Mouse (Mus musculus): ENCODE data around the gene Myo10. TPM values are rescaled to one million over a fixed set of nuclear protein-coding genes. Genes with fewer than 3 reads are reported as not detected.

Gene Myo10
- total and polyA plus RNA-seq, 2 experiments from 2014 or later, result 29.2 to 30.0 TPM

GRCm38 (mm10) chr15:25582055-25582454, 40.3 kb upstream of the Myo10 start:
- Histone ChIP-seq H3K4me1 (ENCODE audit: insufficient read depth, low read length) (no peaks in the 10 kb centered on the region), H3K27me3 (ENCODE audit: insufficient read depth, low read length) (no peaks in the 10 kb centered on the region), H3K4me2 (ENCODE audit: low read depth, low read length) (no peak overlapping the region), H3K9ac (replicated peaks; ENCODE audit: low read length) (no peak overlapping the region), H3K36me3 (ENCODE audit: insufficient read depth, low read length) (no peaks in the 10 kb centered on the region), H3K9me3 (ENCODE audit: low read length) (no peaks in the 10 kb centered on the region), H3K4me3 (ENCODE audit: low read length) (no peak overlapping the region), H3K27ac (no peak overlapping the region)
- WGBS, result 70% methylated on average over 6 of the region's 6 CpGs
- ATAC-seq (no peak), DNase-seq (ENCODE audit: low spot score) (no peak)
- no peak for TF ChIP-seq CTCF (IDR thresholded peaks at IDR 0.05; ENCODE audit: low read depth)

GRCm38 (mm10) chr15:25583361-25583760, 39.0 kb upstream of the Myo10 start:
- H3K9ac ChIP-seq (replicated peaks; ENCODE audit: low read length), result no peak overlapping the region
- H3K4me1 ChIP-seq (ENCODE audit: insufficient read depth, low read length), result no peaks in the 10 kb centered on the region; the same call in 1 of the 2 replicates
- no peak overlapping the region for H3K27ac ChIP-seq
- no peaks in the 10 kb centered on the region for H3K27me3 ChIP-seq (ENCODE audit: insufficient read depth, low read length)
- no peak overlapping the region for H3K4me2 ChIP-seq (ENCODE audit: low read depth, low read length)
- DNase-seq (ENCODE audit: low spot score) (no peak), ATAC-seq (no peak)
- 92% methylated on average over 8 of the region's 8 CpGs for WGBS
- no peaks in the 10 kb centered on the region for H3K36me3 ChIP-seq (ENCODE audit: insufficient read depth, low read length)
- no peaks in the 10 kb centered on the region for H3K9me3 ChIP-seq (ENCODE audit: low read length)
- H3K4me3 ChIP-seq (ENCODE audit: low read length), result no peak overlapping the region
- TF ChIP-seq CTCF (IDR thresholded peaks at IDR 0.05; ENCODE audit: low read depth), result no peak

- H3K27me3 ChIP-seq (ENCODE audit: insufficient read depth, low read length), result no peaks in the 10 kb centered on the region
- no peak for TF ChIP-seq CTCF (IDR thresholded peaks at IDR 0.05; ENCODE audit: low read depth)
- H3K4me3 ChIP-seq (ENCODE audit: low read length), result no peak overlapping the region
- WGBS, result 75% methylated on average over 3 of the region's 3 CpGs
- no peak overlapping the region for H3K27ac ChIP-seq
- DNase-seq (ENCODE audit: low spot score) (no peak), ATAC-seq (no peak)
- H3K36me3 ChIP-seq (ENCODE audit: insufficient read depth, low read length), result no peaks in the 10 kb centered on the region
- no peaks in the 10 kb centered on the region for H3K9me3 ChIP-seq (ENCODE audit: low read length)
- H3K9ac ChIP-seq (replicated peaks; ENCODE audit: low read length), result no peak overlapping the region
- H3K4me1 ChIP-seq (ENCODE audit: insufficient read depth, low read length), result no peaks in the 10 kb centered on the region; the same call in 1 of the 2 replicates
- no peak overlapping the region for H3K4me2 ChIP-seq (ENCODE audit: low read depth, low read length)
Observed at GRCm38 (mm10) chr15:25586828-25587227, 35.5 kb upstream of the Myo10 start.

- ATAC-seq, result no peak
- whole genome bisulfite sequencing, result 77% methylated on average over 8 of the region's 8 CpGs
Observed at GRCm38 (mm10) chr15:25587943-25588342, 34.4 kb upstream of the Myo10 start.

GRCm38 (mm10) chr15:25589318-25589902, 32.9 kb upstream of the Myo10 start:
- no peak for ATAC-seq
- no peak overlapping the region for H3K27ac ChIP-seq
- H3K9ac ChIP-seq (replicated peaks; ENCODE audit: low read length), result no peak overlapping the region
- H3K4me1 ChIP-seq (ENCODE audit: insufficient read depth, low read length), result no peaks in the 10 kb centered on the region; the same call in 1 of the 2 replicates
- H3K36me3 ChIP-seq (ENCODE audit: insufficient read depth, low read length), result no peaks in the 10 kb centered on the region
- WGBS, result 79% methylated on average over 11 of the region's 11 CpGs
- H3K4me2 ChIP-seq (ENCODE audit: low read depth, low read length), result no peak overlapping the region
- no peak for DNase-seq (ENCODE audit: low spot score)
- no peaks in the 10 kb centered on the region for H3K9me3 ChIP-seq (ENCODE audit: low read length)
- H3K4me3 ChIP-seq (ENCODE audit: low read length), result no peak overlapping the region
- no peaks in the 10 kb centered on the region for H3K27me3 ChIP-seq (ENCODE audit: insufficient read depth, low read length)
- TF ChIP-seq CTCF (IDR thresholded peaks at IDR 0.05; ENCODE audit: low read depth), result no peak

More at GRCm38 (mm10) chr15:25587943-25588342, 34.4 kb upstream of the Myo10 start:
- Histone ChIP-seq H3K9me3 (ENCODE audit: low read length) (no peaks in the 10 kb centered on the region), H3K36me3 (ENCODE audit: insufficient read depth, low read length) (no peaks in the 10 kb centered on the region), H3K4me3 (ENCODE audit: low read length) (no peak overlapping the region), H3K9ac (replicated peaks; ENCODE audit: low read length) (no peak overlapping the region), H3K27me3 (ENCODE audit: insufficient read depth, low read length) (no peaks in the 10 kb centered on the region), H3K4me1 (ENCODE audit: insufficient read depth, low read length) (no peaks in the 10 kb centered on the region; the same call in 1 of the 2 replicates), H3K4me2 (ENCODE audit: low read depth, low read length) (no peak overlapping the region), H3K27ac (no peak overlapping the region)
- no peak for TF ChIP-seq CTCF (IDR thresholded peaks at IDR 0.05; ENCODE audit: low read depth)
- DNase-seq (ENCODE audit: low spot score), result no peak

GRCm38 (mm10) chr15:25589916-25590315, 32.4 kb upstream of the Myo10 start:
- no peak for DNase-seq (ENCODE audit: low spot score)
- no peak for TF ChIP-seq CTCF (IDR thresholded peaks at IDR 0.05; ENCODE audit: low read depth)
- Histone ChIP-seq H3K4me3 (ENCODE audit: low read length) (no peak overlapping the region), H3K4me2 (ENCODE audit: low read depth, low read length) (no peak overlapping the region), H3K9ac (replicated peaks; ENCODE audit: low read length) (no peak overlapping the region), H3K9me3 (ENCODE audit: low read length) (no peaks in the 10 kb centered on the region), H3K27ac (no peak overlapping the region), H3K4me1 (ENCODE audit: insufficient read depth, low read length) (no peaks in the 10 kb centered on the region; the same call in 1 of the 2 replicates), H3K27me3 (ENCODE audit: insufficient read depth, low read length) (no peaks in the 10 kb centered on the region), H3K36me3 (ENCODE audit: insufficient read depth, low read length) (no peaks in the 10 kb centered on the region)
- no peak for ATAC-seq
- 78% methylated on average over 5 of the region's 5 CpGs for WGBS

GRCm38 (mm10) chr15:25590891-25591290, 31.4 kb upstream of the Myo10 start:
- DNase-seq (ENCODE audit: low spot score) (no peak), ATAC-seq (no peak)
- H3K4me1 ChIP-seq (ENCODE audit: insufficient read depth, low read length), result no peaks in the 10 kb centered on the region; the same call in 1 of the 2 replicates
- H3K27ac ChIP-seq, result no peak overlapping the region
- no peak overlapping the region for H3K4me2 ChIP-seq (ENCODE audit: low read depth, low read length)
- H3K27me3 ChIP-seq (ENCODE audit: insufficient read depth, low read length), result no peaks in the 10 kb centered on the region
- no peak overlapping the region for H3K9ac ChIP-seq (replicated peaks; ENCODE audit: low read length)
- H3K9me3 ChIP-seq (ENCODE audit: low read length), result no peaks in the 10 kb centered on the region
- TF ChIP-seq CTCF (IDR thresholded peaks at IDR 0.05; ENCODE audit: low read depth), result no peak
- no peaks in the 10 kb centered on the region for H3K36me3 ChIP-seq (ENCODE audit: insufficient read depth, low read length)
- H3K4me3 ChIP-seq (ENCODE audit: low read length), result no peak overlapping the region
- 85% methylated on average over 7 of the region's 7 CpGs for WGBS

Measured in hindbrain, postnatal 0 days (tissue).